Mouse (Mus musculus) hindbrain, postnatal 0 days (tissue): ENCODE measurements around the gene E130114P18Rik. TPM values are rescaled to one million over a fixed set of nuclear protein-coding genes. Genes with fewer than 3 reads are reported as not detected.

Experiments
- ATAC-seq: fragments of 200-750 bp; cut with Nextera tagmentation; 2 replicates; pipeline ENCODE4 v1.8.0; 2017; ENCODE audit warnings: mild to moderate bottlenecking, moderate TSS enrichment, moderate library complexity
- DNase-seq: peaks from one replicate; pipeline ENCODE4 v3.0.0-alpha.2; 2015; ENCODE audit warnings: low spot score
- H3K27ac ChIP-seq: fragments of 300-500 bp; sonication (generic); 2 replicates; pipeline ENCODE4 v1.5.1; 2014; ENCODE audit warnings: mild to moderate bottlenecking
- H3K27me3 ChIP-seq: fragments of 300-500 bp; sonication (generic); 2 replicates; pipeline ENCODE4 v1.6.1; 2014; ENCODE audit warnings: low read length, mixed read lengths; ENCODE audit not compliant: insufficient read depth
- H3K36me3 ChIP-seq: fragments of 300-500 bp; sonication (generic); 2 replicates; pipeline ENCODE4 v1.6.1; 2014; ENCODE audit warnings: low read length, mixed read lengths; ENCODE audit not compliant: insufficient read depth
- H3K4me1 ChIP-seq: fragments of 300-500 bp; sonication (generic); 2 replicates; pipeline ENCODE4 v1.6.1; 2014; ENCODE audit warnings: antibody characterized with exemption, low read length, mixed read lengths; ENCODE audit not compliant: insufficient read depth
- H3K4me2 ChIP-seq: fragments of 300-500 bp; sonication (generic); 2 replicates; pipeline ENCODE4 v1.6.1; 2014; ENCODE audit warnings: low read depth, mild to moderate bottlenecking, low read length, moderate library complexity, mixed read lengths
- H3K4me3 ChIP-seq: fragments of 300-500 bp; sonication (generic); 2 replicates; pipeline ENCODE4 v1.5.1; 2014; ENCODE audit warnings: low read length
- H3K9ac ChIP-seq: fragments of 300-500 bp; sonication (generic); replicated peaks from 2 replicates; pipeline ENCODE4 v1.6.1; 2014; ENCODE audit warnings: mild to moderate bottlenecking, low read length, moderate library complexity, mixed read lengths
- H3K9me3 ChIP-seq: fragments of 300-500 bp; sonication (generic); 2 replicates; pipeline ENCODE4 v1.6.1; 2016; ENCODE audit warnings: low read length, mixed read lengths
- CTCF ChIP-seq: IDR thresholded peaks from 2 replicates; pipeline ENCODE4 v1.5.1; 2016; ENCODE audit warnings: antibody characterized with exemption, control low read depth, low read depth
- WGBS: fragments of 180-500 bp; shearing (Covaris S2); extraction: QIAGEN DNeasy Blood & Tissue Kit; methylation state at CpG from one replicate; pipeline ENCODE4 v1.1.7; 2014; 5-methylcytosine and 5-hydroxymethylcytosine counted together
- polyA plus RNA-seq: library from polyadenylated mRNA; unstranded; fragments of >200 nt; fragmentation: Nextera tagmentation; extraction: Ambion mirVana; gene quantifications from 2 replicates; pipeline ENCODE4 v1.2.1, GENCODE M21; 2015
- total RNA-seq: library from RNA; depleted of rRNA; stranded (reverse); fragments of >200 nt; gene quantifications from 2 replicates; pipeline ENCODE4 v1.2.3, GENCODE M21; 2014

Gene E130114P18Rik
- total and polyA plus RNA-seq, 2 experiments from 2014 or later = 22.3 to 31.6 TPM

DNA sequence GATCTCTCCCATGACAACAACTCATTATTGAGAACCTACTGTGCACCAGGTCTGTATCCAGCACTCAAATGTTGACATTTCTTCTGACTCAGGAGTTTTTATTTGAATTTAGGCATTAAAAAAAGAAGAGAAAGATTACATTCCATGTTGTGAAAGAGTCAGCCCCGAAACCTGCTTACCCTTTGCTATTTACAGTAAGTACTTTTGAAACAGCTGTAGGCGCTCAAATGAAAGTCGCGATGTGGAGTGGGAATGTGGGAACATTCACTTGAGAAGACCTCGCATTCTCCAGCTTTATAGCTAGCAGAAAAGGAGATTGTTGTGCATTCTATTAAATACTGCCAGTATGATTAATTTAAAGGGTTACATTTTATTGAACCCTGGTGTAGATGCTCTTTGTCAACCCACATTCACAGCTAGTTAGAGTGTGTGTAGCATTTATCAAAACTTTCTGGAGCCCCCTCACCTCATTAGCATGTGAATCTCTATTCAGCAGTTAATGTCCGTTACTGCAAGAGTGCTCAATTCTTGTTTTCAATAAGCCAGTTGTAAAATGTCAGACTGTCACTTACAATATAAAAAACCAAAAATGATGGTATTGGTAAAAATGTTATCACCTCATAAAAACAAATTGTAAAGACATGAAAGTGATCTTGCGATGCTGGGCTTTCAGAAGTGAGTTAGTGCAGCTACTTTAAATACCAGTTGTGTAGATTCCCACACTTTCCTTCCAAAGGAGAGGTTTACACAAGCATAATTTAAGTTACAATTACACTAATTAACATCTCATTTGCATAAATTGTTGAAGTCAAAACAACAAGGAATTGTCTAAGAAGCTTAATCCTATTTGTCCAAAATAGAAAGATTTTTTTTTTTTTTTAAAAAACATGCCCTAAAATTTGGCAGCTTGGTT, 28.3 kb upstream of the E130114P18Rik start:
- Histone ChIP-seq H3K27me3 (no peaks in the 10 kb centered on the region), H3K4me1 (no peaks in the 10 kb centered on the region), H3K4me3 (no peak overlapping the region), H3K27ac (no peak overlapping the region), H3K9me3 (no peaks in the 10 kb centered on the region), H3K9ac (no peak overlapping the region), H3K4me2 (0 out of 2 replicates have a peak overlapping the region, but pooled peaks have one; percentile 13), H3K36me3 (no peaks in the 10 kb centered on the region)
- ATAC-seq (no peak), DNase-seq (no peak)
- no peak for TF ChIP-seq CTCF
- 36% methylated on average over 7 of the region's 7 CpGs for WGBS

DNA sequence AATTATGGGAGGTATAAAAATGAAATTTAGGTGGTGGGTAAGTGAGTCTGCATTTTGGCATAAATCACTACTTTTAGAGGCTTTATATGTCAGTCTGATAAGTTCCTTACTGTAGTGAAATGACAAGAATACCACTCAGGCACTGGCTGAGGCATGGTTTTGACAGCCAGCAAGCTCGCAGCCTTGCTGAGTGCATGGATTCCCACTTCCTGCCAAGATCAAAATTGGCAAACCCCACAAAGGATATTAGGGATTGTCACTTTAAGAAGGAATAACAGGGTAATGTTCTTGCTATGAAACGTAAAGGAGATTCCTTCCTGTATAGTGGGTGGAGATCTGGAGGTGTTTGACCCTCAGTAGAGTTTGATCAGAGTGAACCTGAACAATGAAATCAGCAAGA, 27.4 kb upstream of the E130114P18Rik start:
- 0 out of 2 replicates have a peak overlapping the region, but pooled peaks have one; percentile 2 for H3K4me2 ChIP-seq
- no peak overlapping the region for H3K4me3 ChIP-seq
- H3K27ac ChIP-seq = no peak overlapping the region
- H3K9me3 ChIP-seq = no peaks in the 10 kb centered on the region
- H3K9ac ChIP-seq = no peak overlapping the region
- no peaks in the 10 kb centered on the region for H3K36me3 ChIP-seq
- no peak for ATAC-seq
- DNase-seq = no peak
- H3K27me3 ChIP-seq = no peaks in the 10 kb centered on the region
- WGBS = 22% methylated on average over 2 of the region's 2 CpGs
- no peaks in the 10 kb centered on the region for H3K4me1 ChIP-seq
- no peak for TF ChIP-seq CTCF

DNA sequence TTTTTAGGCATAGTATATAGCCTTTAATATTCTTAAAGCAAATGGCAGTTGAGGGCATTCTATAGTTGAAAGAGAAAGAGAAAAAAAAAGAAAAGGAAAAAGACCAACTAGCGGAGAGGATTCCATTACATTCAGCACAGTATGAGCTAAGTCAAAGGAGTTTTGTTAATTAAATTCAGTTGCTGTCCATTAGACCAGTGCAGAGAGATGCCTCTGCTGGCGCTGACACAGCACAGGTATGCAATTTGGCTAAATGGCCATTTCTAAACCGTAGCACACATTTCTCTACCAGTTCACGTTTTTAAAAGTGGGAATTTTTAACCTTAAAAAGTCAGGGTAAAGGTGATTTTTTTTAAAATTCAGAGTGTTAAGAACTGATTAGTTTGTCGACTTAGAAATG, 26.8 kb upstream of the E130114P18Rik start:
- DNase-seq = no peak
- no peaks in the 10 kb centered on the region for H3K4me1 ChIP-seq
- WGBS = 63% methylated on average over 5 of the region's 5 CpGs
- no peaks in the 10 kb centered on the region for H3K27me3 ChIP-seq
- ATAC-seq = no peak
- TF ChIP-seq CTCF = no peak
- H3K36me3 ChIP-seq = no peaks in the 10 kb centered on the region
- H3K9me3 ChIP-seq = no peaks in the 10 kb centered on the region
- H3K4me3 ChIP-seq = no peak overlapping the region
- no peak overlapping the region for H3K27ac ChIP-seq
- H3K4me2 ChIP-seq = no peak overlapping the region
- no peak overlapping the region for H3K9ac ChIP-seq

DNA sequence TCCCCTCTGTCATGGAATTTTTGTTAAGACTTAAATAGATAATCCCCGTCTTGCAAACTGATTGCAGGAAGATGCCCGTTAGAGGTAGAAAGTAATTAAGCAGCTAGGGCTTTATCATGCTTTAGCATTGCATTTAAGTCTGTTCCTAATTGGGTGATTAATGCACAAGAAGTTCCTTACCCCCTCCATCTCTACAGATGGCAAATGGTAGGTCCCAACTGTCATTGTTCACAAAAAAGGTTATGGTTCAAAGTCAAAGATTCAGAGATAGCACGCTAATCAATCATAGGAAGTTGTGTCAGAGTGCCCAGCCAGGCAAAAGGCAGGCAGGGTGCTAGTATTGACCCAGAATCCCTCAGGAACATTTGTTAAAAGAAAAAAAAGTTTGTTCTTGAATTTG, 25.9 kb upstream of the E130114P18Rik start:
- TF ChIP-seq CTCF = no peak
- Histone ChIP-seq H3K27ac (no peak overlapping the region), H3K4me3 (no peak overlapping the region), H3K4me1 (no peaks in the 10 kb centered on the region), H3K4me2 (no peak overlapping the region), H3K9ac (no peak overlapping the region), H3K36me3 (no peaks in the 10 kb centered on the region), H3K27me3 (no peaks in the 10 kb centered on the region), H3K9me3 (no peaks in the 10 kb centered on the region)
- ATAC-seq = no peak
- 53% methylated on average over 3 of the region's 3 CpGs for WGBS
- DNase-seq = no peak

DNA sequence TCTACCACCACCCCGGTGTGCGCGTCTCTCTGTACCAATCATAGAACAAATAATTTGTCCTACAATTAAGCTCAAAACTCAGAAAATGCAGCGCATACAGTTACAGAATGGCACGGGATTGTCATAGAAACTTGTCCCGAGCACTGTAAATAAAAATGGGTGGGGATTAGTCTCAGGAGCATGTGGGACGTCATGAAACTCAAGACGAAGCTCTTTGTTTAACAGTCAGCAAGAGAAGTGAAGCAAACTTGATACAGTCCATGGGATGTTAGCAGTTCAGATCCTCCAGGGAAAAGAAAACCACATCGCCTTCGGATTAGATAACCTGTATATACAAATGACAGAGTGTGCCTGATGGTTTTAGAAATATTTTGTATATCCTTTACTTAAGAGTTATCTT, 18.6 kb upstream of the E130114P18Rik start:
- no peak for TF ChIP-seq CTCF
- ATAC-seq = no peak
- no peak for DNase-seq
- H3K4me1 ChIP-seq = no peaks in the 10 kb centered on the region
- no peaks in the 10 kb centered on the region for H3K9me3 ChIP-seq
- H3K4me3 ChIP-seq = no peak overlapping the region
- H3K27me3 ChIP-seq = no peaks in the 10 kb centered on the region
- H3K27ac ChIP-seq = 0 out of 2 replicates have a peak overlapping the region, but pooled peaks have one; percentile 26
- no peaks in the 10 kb centered on the region for H3K36me3 ChIP-seq
- 64% methylated on average over 10 of the region's 10 CpGs for WGBS
- H3K9ac ChIP-seq = no peak overlapping the region
- peak overlapping the region; percentile 41; the same call in 1 of the 2 replicates for H3K4me2 ChIP-seq

DNA sequence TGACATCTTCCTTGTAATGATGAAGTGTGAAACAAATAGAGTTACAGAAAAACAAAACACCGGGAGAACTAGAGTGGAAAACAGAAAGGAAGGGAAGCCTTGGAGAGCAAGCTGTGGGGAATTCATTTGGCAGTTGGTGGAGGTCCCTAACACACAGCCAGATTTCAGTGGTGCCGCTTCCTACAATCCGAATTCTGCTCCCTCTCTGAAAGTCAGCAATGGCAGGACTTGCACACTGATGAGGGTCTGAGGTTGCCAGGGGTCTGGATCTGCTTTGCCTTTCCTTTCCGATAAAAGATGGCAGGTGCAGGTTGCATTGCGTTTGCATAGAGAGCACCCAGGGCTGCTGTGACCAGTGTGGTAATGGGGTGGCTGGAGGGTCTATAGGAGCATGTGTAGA, 18.1 kb upstream of the E130114P18Rik start:
- no peaks in the 10 kb centered on the region for H3K9me3 ChIP-seq
- 45% methylated on average over 5 of the region's 5 CpGs for WGBS
- ATAC-seq (no peak), DNase-seq (no peak)
- peak overlapping the region; percentile 28; the same call in 1 of the 2 replicates for H3K9ac ChIP-seq
- peak overlapping the region; percentile 26; the same call in 1 of the 2 replicates for H3K27ac ChIP-seq
- no peaks in the 10 kb centered on the region for H3K4me1 ChIP-seq
- no peaks in the 10 kb centered on the region for H3K27me3 ChIP-seq
- no peak for TF ChIP-seq CTCF
- H3K4me3 ChIP-seq = no peak overlapping the region
- peak overlapping the region; percentile 41; the same call in 1 of the 2 replicates for H3K4me2 ChIP-seq
- no peaks in the 10 kb centered on the region for H3K36me3 ChIP-seq

DNA sequence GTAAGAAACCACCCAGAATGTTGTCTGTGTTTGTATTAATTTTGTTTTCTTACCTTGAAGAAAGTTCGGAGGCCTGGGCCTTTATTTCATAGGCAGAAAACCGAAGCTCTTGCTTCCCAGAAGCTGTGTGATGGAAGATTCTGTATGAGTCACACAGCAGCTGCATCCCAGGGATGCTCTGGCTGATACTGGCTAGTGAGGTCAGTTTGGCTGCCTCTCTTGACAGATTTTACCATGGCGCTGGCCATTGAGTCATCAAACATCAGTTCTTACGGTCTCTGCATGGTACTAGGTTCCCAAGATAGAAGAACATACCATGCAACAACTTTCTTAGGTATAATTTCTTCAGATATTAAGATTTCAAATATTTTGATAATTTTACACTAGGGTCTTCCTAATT, 17.0 kb upstream of the E130114P18Rik start:
- no peak for TF ChIP-seq CTCF
- no peaks in the 10 kb centered on the region for H3K27me3 ChIP-seq
- H3K9me3 ChIP-seq = no peaks in the 10 kb centered on the region
- 64% methylated on average over 4 of the region's 4 CpGs for WGBS
- no peaks in the 10 kb centered on the region for H3K4me1 ChIP-seq
- no peaks in the 10 kb centered on the region for H3K36me3 ChIP-seq
- no peak overlapping the region for H3K27ac ChIP-seq
- no peak overlapping the region for H3K4me2 ChIP-seq
- DNase-seq (no peak), ATAC-seq (no peak)
- no peak overlapping the region for H3K9ac ChIP-seq
- no peak overlapping the region for H3K4me3 ChIP-seq
